11 mouse cellular contexts compared by ENCODE assay signal in the genomic region with DNA sequence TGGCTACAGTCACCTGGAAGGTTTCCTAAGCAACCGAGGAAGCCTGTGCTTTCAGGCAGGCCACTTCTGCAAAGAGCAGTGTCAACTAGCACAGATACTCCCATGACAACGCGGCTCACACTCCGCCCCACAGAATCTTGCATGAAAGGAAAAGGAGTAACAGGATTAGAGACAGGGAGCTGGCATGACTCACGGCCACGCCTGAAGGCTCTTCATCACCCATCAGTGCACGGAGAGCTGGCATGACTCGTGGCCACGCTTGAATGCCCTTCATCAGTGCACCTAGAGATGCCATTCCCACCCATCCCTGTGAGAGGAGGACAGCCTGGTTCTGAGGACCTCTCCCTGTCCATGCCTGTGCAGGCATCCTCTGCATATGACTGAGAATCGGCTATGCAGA. TPM values are rescaled to one million over a fixed set of nuclear protein-coding genes. Genes with fewer than 3 reads are reported as not detected.
DNase-seq lines count a peak whose midpoint lies in the region; ATAC-seq and TF ChIP-seq lines count a peak whose summit lies in the region.
"Had no signal": no experiment of that assay in that cellular context is flagged by ENCODE, and none has a peak within 500 bp of the region (broad histone marks: within the 10 kb centered on the region; RNA-seq: fewer than 3 reads in every experiment).

No protein-coding gene starts in this region.

- H3K4me2 ChIP-seq in forebrain, postnatal 0 days (ENCODE audit: low read depth): no peak overlapping the region
- H3K4me2 ChIP-seq in midbrain, embryonic 14.5 days (ENCODE audit: low read length): no peak overlapping the region
- H3K4me2 ChIP-seq: hindbrain, embryonic 12.5 days; lung, embryonic 14.5 days had no signal

- no peaks in the 10 kb centered on the region for H3K9me3 ChIP-seq in forebrain, postnatal 0 days (ENCODE audit: low read length)
- no peaks in the 10 kb centered on the region for H3K9me3 ChIP-seq in forebrain, embryonic 10.5 days
- H3K9me3 ChIP-seq in midbrain, embryonic 14.5 days (ENCODE audit: control insufficient read depth, low read length): no peaks in the 10 kb centered on the region
- H3K9me3 ChIP-seq in midbrain, embryonic 10.5 days (replicated peaks): no peaks in the 10 kb centered on the region
- H3K9me3 ChIP-seq: hindbrain, embryonic 12.5 days had no signal

- H3K4me1 ChIP-seq in forebrain, postnatal 0 days (ENCODE audit: insufficient read depth): no peaks in the 10 kb centered on the region
- H3K4me1 ChIP-seq in forebrain, embryonic 10.5 days: peaks cover 27% of the 10 kb centered on the region
- H3K4me1 ChIP-seq in midbrain, embryonic 14.5 days (ENCODE audit: control insufficient read depth, insufficient read depth, low read length): peaks cover 6% of the 10 kb centered on the region
- peaks cover 33% of the 10 kb centered on the region for H3K4me1 ChIP-seq in midbrain, embryonic 10.5 days

- H3K9ac ChIP-seq in forebrain, postnatal 0 days: 0 out of 2 replicates have a peak overlapping the region, but pooled peaks have one; percentile 18
- H3K9ac ChIP-seq in midbrain, embryonic 14.5 days (replicated peaks; ENCODE audit: low read length): no peak overlapping the region; the same call in 1 of the 2 replicates
- H3K9ac ChIP-seq: hindbrain, embryonic 12.5 days; lung, embryonic 14.5 days had no signal

- 68% methylated on average over 10 of the region's 10 CpGs for WGBS in forebrain, postnatal 0 days
- 83% methylated on average over 10 of the region's 10 CpGs for WGBS in forebrain, embryonic 10.5 days
- WGBS in midbrain, embryonic 14.5 days: 43% methylated on average over 10 of the region's 10 CpGs
- WGBS in midbrain, embryonic 10.5 days: 70% methylated on average over 10 of the region's 10 CpGs

- no peak overlapping the region for H3K4me3 ChIP-seq in forebrain, postnatal 0 days (ENCODE audit: low read depth, low read length)
- no peak overlapping the region for H3K4me3 ChIP-seq in forebrain, embryonic 10.5 days
- H3K4me3 ChIP-seq in midbrain, embryonic 14.5 days (replicated peaks; ENCODE audit: low read depth, low read length): no peak overlapping the region
- H3K4me3 ChIP-seq in midbrain, embryonic 10.5 days: no peak overlapping the region
- H3K4me3 ChIP-seq: hindbrain, embryonic 12.5 days had no signal

- DNase-seq in forebrain, postnatal 0 days: no peak
- no peak for DNase-seq in forebrain, embryonic 10.5 days (ENCODE audit: extremely low spot score, low spot score)
- peak; percentile 37 for DNase-seq in midbrain, embryonic 14.5 days
- DNase-seq in midbrain, embryonic 10.5 days (ENCODE audit: low spot score): no peak
- DNase-seq in adrenal gland, postnatal 14 days: peak; percentile 63
- DNase-seq in right cerebral cortex, postnatal 14 days: peak; percentile 33
- no peak for DNase-seq in spleen, postnatal 14 days (ENCODE audit: low spot score in 2 of 2)
- no peak for DNase-seq in gastrocnemius, postnatal 10 days
- DNase-seq: lung, embryonic 14.5 days; thymus, postnatal 4 days had no signal

- H3K36me3 ChIP-seq in forebrain, postnatal 0 days (ENCODE audit: insufficient read depth): no peaks in the 10 kb centered on the region
- H3K36me3 ChIP-seq in forebrain, embryonic 10.5 days (replicated peaks): no peaks in the 10 kb centered on the region
- no peaks in the 10 kb centered on the region for H3K36me3 ChIP-seq in midbrain, embryonic 14.5 days (ENCODE audit: control insufficient read depth, insufficient read depth, low read length)
- no peaks in the 10 kb centered on the region for H3K36me3 ChIP-seq in midbrain, embryonic 10.5 days
- H3K36me3 ChIP-seq: hindbrain, embryonic 12.5 days had no signal

- no peak for TF ChIP-seq CTCF in forebrain, postnatal 0 days (IDR thresholded peaks at IDR 0.05; ENCODE audit: low read depth)

- H3K27ac ChIP-seq in forebrain, postnatal 0 days (ENCODE audit: low read depth, low read length): no peak overlapping the region
- no peak overlapping the region for H3K27ac ChIP-seq in forebrain, embryonic 10.5 days
- H3K27ac ChIP-seq in midbrain, embryonic 14.5 days (replicated peaks; ENCODE audit: low read depth, low read length): no peak overlapping the region
- no peak overlapping the region for H3K27ac ChIP-seq in midbrain, embryonic 10.5 days (replicated peaks)
- H3K27ac ChIP-seq: hindbrain, embryonic 12.5 days had no signal

- ATAC-seq in forebrain, postnatal 0 days: peak; percentile 54
- ATAC-seq in midbrain, embryonic 14.5 days (ENCODE audit: low FRiP score, low TSS enrichment): no peak

- H3K27me3 ChIP-seq in forebrain, postnatal 0 days (ENCODE audit: insufficient read depth, low read length): no peaks in the 10 kb centered on the region
- H3K27me3 ChIP-seq in forebrain, embryonic 10.5 days (ENCODE audit: poor library complexity, severe bottlenecking): no peaks in the 10 kb centered on the region; the same call in none of the 2 replicates
- no peaks in the 10 kb centered on the region for H3K27me3 ChIP-seq in midbrain, embryonic 14.5 days (ENCODE audit: control insufficient read depth, insufficient read depth, low read length)
- H3K27me3 ChIP-seq in midbrain, embryonic 10.5 days (ENCODE audit: low read depth, poor library complexity, severe bottlenecking): no peaks in the 10 kb centered on the region

RNA-seq across cellular contexts. Expression of a gene that starts 20.8 kb away (rescaled TPM):
- total RNA-seq in forebrain, postnatal 0 days (2014; rRNA removed): 6.7 and 8.1 TPM in 2 replicates
- 8.2 and 8.3 TPM in 2 replicates for polyA plus RNA-seq in forebrain, postnatal 0 days (2015; fragmentation: Nextera tagmentation; extraction: Ambion mirVana)
- polyA plus RNA-seq in forebrain, embryonic 10.5 days (2016; fragmentation: Nextera tagmentation; extraction: Ambion mirVana): 132 and 135 TPM in 2 replicates
- polyA plus RNA-seq in midbrain, embryonic 14.5 days (2014; fragmentation: Nextera tagmentation; extraction: Ambion mirVana): 9.6 and 26.3 TPM in 2 replicates
- polyA plus RNA-seq in midbrain, embryonic 10.5 days (2016; fragmentation: Nextera tagmentation; extraction: Ambion mirVana): 121 and 123 TPM in 2 replicates
- 25.6 and 26.2 TPM in 2 replicates for total RNA-seq in adrenal gland, postnatal 14 days (2021)
- total RNA-seq in gastrocnemius, postnatal 10 days (2021): 10 to 100 TPM; 16.9 to 25.0 TPM

RNA-seq across cellular contexts. Expression of a gene that starts 53.0 kb away (rescaled TPM):
- total RNA-seq in forebrain, postnatal 0 days (2014; rRNA removed): 3,281 and 3,879 TPM in 2 replicates
- 995 and 1,414 TPM in 2 replicates for polyA plus RNA-seq in forebrain, postnatal 0 days (2015; fragmentation: Nextera tagmentation; extraction: Ambion mirVana)
- 1,247 and 1,263 TPM in 2 replicates for polyA plus RNA-seq in forebrain, embryonic 10.5 days (2016; fragmentation: Nextera tagmentation; extraction: Ambion mirVana)
- 935 and 1,231 TPM in 2 replicates for polyA plus RNA-seq in midbrain, embryonic 14.5 days (2014; fragmentation: Nextera tagmentation; extraction: Ambion mirVana)
- polyA plus RNA-seq in midbrain, embryonic 10.5 days (2016; fragmentation: Nextera tagmentation; extraction: Ambion mirVana): 965 and 1,195 TPM in 2 replicates
- total RNA-seq in adrenal gland, postnatal 14 days (2021): 1,575 and 2,047 TPM in 2 replicates
- 1,000 to 10,000 TPM; 1,829 to 1,854 TPM for total RNA-seq in gastrocnemius, postnatal 10 days (2021)

RNA-seq across cellular contexts. Expression of a gene that starts 59.3 kb away (rescaled TPM):
- total RNA-seq in forebrain, postnatal 0 days (2014; rRNA removed): 0.31 and 0.43 TPM in 2 replicates
- polyA plus RNA-seq in forebrain, postnatal 0 days (2015; fragmentation: Nextera tagmentation; extraction: Ambion mirVana): 0.53 and 0.58 TPM in 2 replicates
- 0.58 and 1.0 TPM in 2 replicates for polyA plus RNA-seq in forebrain, embryonic 10.5 days (2016; fragmentation: Nextera tagmentation; extraction: Ambion mirVana)
- 0.15 and 0.38 TPM in 2 replicates for polyA plus RNA-seq in midbrain, embryonic 14.5 days (2014; fragmentation: Nextera tagmentation; extraction: Ambion mirVana)
- polyA plus RNA-seq in midbrain, embryonic 10.5 days (2016; fragmentation: Nextera tagmentation; extraction: Ambion mirVana): 0.90 and 1.0 TPM in 2 replicates
- total RNA-seq in adrenal gland, postnatal 14 days (2021): 1.5 and 2.6 TPM in 2 replicates
- under 1 TPM in 1 of 2 experiments, not detected in 1; 0.14 TPM for total RNA-seq in gastrocnemius, postnatal 10 days (2021)

Comparison
In these comparisons a context has a peak if more than half of its experiments do, and no peak if none do; other contexts are left out.
1. DNase-seq: peak in midbrain, embryonic 14.5 days (single experiment), adrenal gland, postnatal 14 days (single experiment) and right cerebral cortex, postnatal 14 days (single experiment); none in forebrain, postnatal 0 days (single experiment), forebrain, embryonic 10.5 days (single experiment), midbrain, embryonic 10.5 days (single experiment), spleen, postnatal 14 days (0 of 2) and gastrocnemius, postnatal 10 days (single experiment).